Mouse (Mus musculus): ENCODE results near the gene Gm20388. TPM values are rescaled to one million over a fixed set of nuclear protein-coding genes. Genes with fewer than 3 reads are reported as not detected.

Gm20388 gene
- polyA plus RNA-seq, 1 experiment = 28.1 TPM

GRCm38 (mm10) chr8:122976046-122976445 is 3065.4 kb downstream of the Gm20388 start:
- TF ChIP-seq EP300 (IDR thresholded peaks at IDR 0.05; ENCODE audit: insufficient read depth, low read depth, low read length) (no peak), CTCF (IDR thresholded peaks at IDR 0.05; ENCODE audit: low read depth, low read length) (no peak), POLR2A (IDR thresholded peaks at IDR 0.05; ENCODE audit: insufficient read depth, low read length) (no peak)
- Histone ChIP-seq H3K27ac (ENCODE audit: insufficient read depth, low read length) (no peak overlapping the region), H3K4me3 (ENCODE audit: low read depth, low read length) (no peak overlapping the region), H3K9me3 (replicated peaks; ENCODE audit: control insufficient read depth, insufficient read depth, low read length, poor library complexity, severe bottlenecking) (no peaks in the 10 kb centered on the region), H3K9ac (ENCODE audit: low read depth, poor library complexity, severe bottlenecking) (no peak overlapping the region), H3K27me3 (ENCODE audit: control insufficient read depth, insufficient read depth, low read length, poor library complexity, severe bottlenecking) (no peaks in the 10 kb centered on the region), H3K36me3 (ENCODE audit: control insufficient read depth, insufficient read depth, low read length, poor library complexity, severe bottlenecking) (peaks cover 11% of the 10 kb centered on the region), H3K4me1 (ENCODE audit: control insufficient read depth, insufficient read depth, low read length) (peaks cover 6% of the 10 kb centered on the region)

GRCm38 (mm10) chr8:122979424-122979823 is 3068.8 kb downstream of the Gm20388 start:
- H3K27ac ChIP-seq (ENCODE audit: insufficient read depth, low read length) = no peak overlapping the region
- no peaks in the 10 kb centered on the region for H3K27me3 ChIP-seq (ENCODE audit: control insufficient read depth, insufficient read depth, low read length, poor library complexity, severe bottlenecking)
- H3K9me3 ChIP-seq (replicated peaks; ENCODE audit: control insufficient read depth, insufficient read depth, low read length, poor library complexity, severe bottlenecking) = no peaks in the 10 kb centered on the region
- H3K4me1 ChIP-seq (ENCODE audit: control insufficient read depth, insufficient read depth, low read length) = peaks cover 8% of the 10 kb centered on the region
- H3K36me3 ChIP-seq (ENCODE audit: control insufficient read depth, insufficient read depth, low read length, poor library complexity, severe bottlenecking) = no peaks in the 10 kb centered on the region; the same call in none of the 2 replicates
- no peak overlapping the region for H3K9ac ChIP-seq (ENCODE audit: low read depth, poor library complexity, severe bottlenecking)
- no peak overlapping the region for H3K4me3 ChIP-seq (ENCODE audit: low read depth, low read length)
- TF ChIP-seq POLR2A (IDR thresholded peaks at IDR 0.05; ENCODE audit: insufficient read depth, low read length) (no peak), EP300 (IDR thresholded peaks at IDR 0.05; ENCODE audit: insufficient read depth, low read depth, low read length) (no peak), CTCF (IDR thresholded peaks at IDR 0.05; ENCODE audit: low read depth, low read length) (no peak)

- H3K36me3 ChIP-seq (ENCODE audit: control insufficient read depth, insufficient read depth, low read length, poor library complexity, severe bottlenecking) = no peaks in the 10 kb centered on the region
- H3K27me3 ChIP-seq (ENCODE audit: control insufficient read depth, insufficient read depth, low read length, poor library complexity, severe bottlenecking) = no peaks in the 10 kb centered on the region
- no peak overlapping the region for H3K4me3 ChIP-seq (ENCODE audit: low read depth, low read length)
- H3K27ac ChIP-seq (ENCODE audit: insufficient read depth, low read length) = no peak overlapping the region
- no peaks in the 10 kb centered on the region for H3K9me3 ChIP-seq (replicated peaks; ENCODE audit: control insufficient read depth, insufficient read depth, low read length, poor library complexity, severe bottlenecking)
- H3K9ac ChIP-seq (ENCODE audit: low read depth, poor library complexity, severe bottlenecking) = no peak overlapping the region
- TF ChIP-seq POLR2A (IDR thresholded peaks at IDR 0.05; ENCODE audit: insufficient read depth, low read length) (no peak), CTCF (IDR thresholded peaks at IDR 0.05; ENCODE audit: low read depth, low read length) (no peak), EP300 (IDR thresholded peaks at IDR 0.05; ENCODE audit: insufficient read depth, low read depth, low read length) (no peak)
- H3K4me1 ChIP-seq (ENCODE audit: control insufficient read depth, insufficient read depth, low read length) = peaks cover 8% of the 10 kb centered on the region
These were observed 3069.3 kb downstream of the Gm20388 start for GRCm38 (mm10) chr8:122979865-122980509.

- H3K9ac ChIP-seq (ENCODE audit: low read depth, poor library complexity, severe bottlenecking) = no peak overlapping the region
- TF ChIP-seq POLR2A (IDR thresholded peaks at IDR 0.05; ENCODE audit: insufficient read depth, low read length) = no peak
- no peak for TF ChIP-seq EP300 (IDR thresholded peaks at IDR 0.05; ENCODE audit: insufficient read depth, low read depth, low read length)
- TF ChIP-seq CTCF (IDR thresholded peaks at IDR 0.05; ENCODE audit: low read depth, low read length) = no peak
- H3K9me3 ChIP-seq (replicated peaks; ENCODE audit: control insufficient read depth, insufficient read depth, low read length, poor library complexity, severe bottlenecking) = no peaks in the 10 kb centered on the region
- H3K27me3 ChIP-seq (ENCODE audit: control insufficient read depth, insufficient read depth, low read length, poor library complexity, severe bottlenecking) = no peaks in the 10 kb centered on the region
- H3K36me3 ChIP-seq (ENCODE audit: control insufficient read depth, insufficient read depth, low read length, poor library complexity, severe bottlenecking) = no peaks in the 10 kb centered on the region
- H3K4me1 ChIP-seq (ENCODE audit: control insufficient read depth, insufficient read depth, low read length) = peaks cover 8% of the 10 kb centered on the region
- H3K27ac ChIP-seq (ENCODE audit: insufficient read depth, low read length) = no peak overlapping the region
- no peak overlapping the region for H3K4me3 ChIP-seq (ENCODE audit: low read depth, low read length)
These were observed 3071.0 kb downstream of the Gm20388 start for GRCm38 (mm10) chr8:122981646-122982045.

- Histone ChIP-seq H3K27ac (ENCODE audit: insufficient read depth, low read length) (no peak overlapping the region), H3K4me3 (ENCODE audit: low read depth, low read length) (no peak overlapping the region), H3K4me1 (ENCODE audit: control insufficient read depth, insufficient read depth, low read length) (peaks cover 10% of the 10 kb centered on the region), H3K27me3 (ENCODE audit: control insufficient read depth, insufficient read depth, low read length, poor library complexity, severe bottlenecking) (no peaks in the 10 kb centered on the region), H3K9me3 (replicated peaks; ENCODE audit: control insufficient read depth, insufficient read depth, low read length, poor library complexity, severe bottlenecking) (no peaks in the 10 kb centered on the region), H3K36me3 (ENCODE audit: control insufficient read depth, insufficient read depth, low read length, poor library complexity, severe bottlenecking) (no peaks in the 10 kb centered on the region), H3K9ac (ENCODE audit: low read depth, poor library complexity, severe bottlenecking) (no peak overlapping the region)
- TF ChIP-seq CTCF (IDR thresholded peaks at IDR 0.05; ENCODE audit: low read depth, low read length) (no peak), EP300 (IDR thresholded peaks at IDR 0.05; ENCODE audit: insufficient read depth, low read depth, low read length) (no peak)
These were observed 3072.7 kb downstream of the Gm20388 start for GRCm38 (mm10) chr8:122983178-122983942.

GRCm38 (mm10) chr8:122984175-122984574 is 3073.5 kb downstream of the Gm20388 start:
- H3K4me3 ChIP-seq (ENCODE audit: low read depth, low read length) = no peak overlapping the region
- peaks cover 10% of the 10 kb centered on the region for H3K4me1 ChIP-seq (ENCODE audit: control insufficient read depth, insufficient read depth, low read length)
- no peaks in the 10 kb centered on the region for H3K36me3 ChIP-seq (ENCODE audit: control insufficient read depth, insufficient read depth, low read length, poor library complexity, severe bottlenecking)
- no peaks in the 10 kb centered on the region for H3K27me3 ChIP-seq (ENCODE audit: control insufficient read depth, insufficient read depth, low read length, poor library complexity, severe bottlenecking)
- H3K27ac ChIP-seq (ENCODE audit: insufficient read depth, low read length) = no peak overlapping the region
- H3K9me3 ChIP-seq (replicated peaks; ENCODE audit: control insufficient read depth, insufficient read depth, low read length, poor library complexity, severe bottlenecking) = no peaks in the 10 kb centered on the region
- no peak for TF ChIP-seq POLR2A (IDR thresholded peaks at IDR 0.05; ENCODE audit: insufficient read depth, low read length)
- TF ChIP-seq CTCF (IDR thresholded peaks at IDR 0.05; ENCODE audit: low read depth, low read length) = no peak
- TF ChIP-seq EP300 (IDR thresholded peaks at IDR 0.05; ENCODE audit: insufficient read depth, low read depth, low read length) = no peak
- H3K9ac ChIP-seq (ENCODE audit: low read depth, poor library complexity, severe bottlenecking) = no peak overlapping the region

Measured in ES-Bruce4 (cell line).